Mouse (Mus musculus): ENCODE measurements around the gene Ehd4. TPM values are rescaled to one million over a fixed set of nuclear protein-coding genes. Genes with fewer than 3 reads are reported as not detected.

Ehd4 gene
- polyA plus RNA-seq, 1 experiment from 2014 or later: 50.4 TPM

DNA sequence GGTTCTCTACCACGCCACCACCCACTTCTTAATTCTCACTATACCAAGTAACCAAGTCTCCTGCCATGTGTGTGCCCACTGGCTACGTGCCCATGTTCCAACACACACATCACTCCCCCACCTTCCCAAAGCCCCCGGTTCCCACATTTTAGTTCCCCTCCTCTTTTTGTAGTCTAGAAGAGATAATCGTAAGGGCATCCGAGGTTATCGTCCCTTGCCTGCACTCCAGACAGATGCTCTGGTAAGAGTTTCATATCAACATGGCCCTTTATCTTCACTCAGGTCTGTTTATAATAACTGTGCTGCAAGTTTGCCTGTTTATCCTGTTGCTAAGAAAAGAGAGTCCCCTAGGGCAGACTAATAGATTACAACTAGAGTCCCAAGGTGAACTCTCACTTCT lies 37.1 kb downstream of the Ehd4 start:
- WGBS: 88% methylated on average over 6 of the region's 6 CpGs
- no peak overlapping the region for H3K9ac ChIP-seq (replicated peaks; ENCODE audit: low read length)

DNA sequence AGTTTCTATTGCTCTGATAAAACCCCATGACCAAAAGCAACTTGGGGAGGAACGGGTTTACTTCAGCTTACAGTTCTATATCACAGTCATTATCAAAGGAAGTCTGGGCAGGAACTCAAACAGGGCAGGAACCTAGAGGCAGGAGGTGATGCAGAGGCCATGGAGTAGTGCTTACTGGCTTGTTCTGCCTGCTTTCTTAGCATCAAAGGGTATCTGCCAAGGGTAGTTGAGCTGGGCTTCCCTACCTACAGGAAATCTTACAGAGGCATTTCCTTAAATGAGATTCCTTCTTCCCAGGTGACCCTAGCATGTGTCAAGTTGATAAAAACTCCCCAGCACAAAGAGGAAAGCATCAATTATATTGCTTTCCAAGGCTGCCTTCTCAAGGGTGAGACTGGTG lies 38.0 kb downstream of the Ehd4 start:
- Histone ChIP-seq H3K27me3 (ENCODE audit: insufficient read depth, low read length) (no peaks in the 10 kb centered on the region), H3K27ac (ENCODE audit: low read length) (peak overlapping the region; percentile 43; the same call in 1 of the 2 replicates), H3K9ac (replicated peaks; ENCODE audit: low read length) (no peak overlapping the region), H3K4me2 (replicated peaks; ENCODE audit: low read depth, low read length) (no peak overlapping the region), H3K4me3 (ENCODE audit: low read length) (no peak overlapping the region), H3K9me3 (ENCODE audit: low read length) (no peaks in the 10 kb centered on the region), H3K36me3 (ENCODE audit: insufficient read depth, low read length) (no peaks in the 10 kb centered on the region), H3K4me1 (ENCODE audit: insufficient read depth, low read length) (peaks cover 6% of the 10 kb centered on the region; the same call in 1 of the 2 replicates)
- 53% methylated on average over 1 of the region's 1 CpGs for WGBS
- ATAC-seq (ENCODE audit: low FRiP score, low TSS enrichment): no peak

More for the DNA sequence above, 37.1 kb downstream of the Ehd4 start:
- no peak overlapping the region for H3K4me3 ChIP-seq (ENCODE audit: low read length)
- H3K27me3 ChIP-seq (ENCODE audit: insufficient read depth, low read length): no peaks in the 10 kb centered on the region
- no peak overlapping the region for H3K4me2 ChIP-seq (replicated peaks; ENCODE audit: low read depth, low read length)
- no peaks in the 10 kb centered on the region for H3K9me3 ChIP-seq (ENCODE audit: low read length)
- no peaks in the 10 kb centered on the region for H3K36me3 ChIP-seq (ENCODE audit: insufficient read depth, low read length)
- no peak overlapping the region for H3K27ac ChIP-seq (ENCODE audit: low read length)
- H3K4me1 ChIP-seq (ENCODE audit: insufficient read depth, low read length): no peaks in the 10 kb centered on the region
- no peak for ATAC-seq (ENCODE audit: low FRiP score, low TSS enrichment)

DNA sequence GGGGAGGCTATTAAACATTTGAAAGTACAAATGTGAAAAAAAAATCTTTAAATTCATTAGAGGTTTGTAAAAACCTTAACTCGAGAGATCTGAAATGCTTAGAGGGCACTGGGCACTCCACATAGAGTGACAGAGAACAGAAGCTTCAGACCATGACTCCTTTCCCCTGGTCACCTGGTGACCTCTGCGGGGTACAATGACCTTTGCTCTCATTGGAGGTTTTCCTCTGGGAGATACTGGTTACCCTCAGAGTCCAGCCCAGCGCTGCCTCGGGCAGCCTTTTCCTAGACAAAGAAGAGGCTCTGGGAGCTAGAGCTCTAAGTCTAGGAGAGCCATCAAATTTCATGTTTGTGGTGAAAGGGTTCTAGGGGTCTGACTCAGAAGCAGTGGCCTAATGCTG lies 39.4 kb downstream of the Ehd4 start:
- no peaks in the 10 kb centered on the region for H3K9me3 ChIP-seq (ENCODE audit: low read length)
- H3K4me1 ChIP-seq (ENCODE audit: insufficient read depth, low read length): peaks cover 9% of the 10 kb centered on the region; the same call in 1 of the 2 replicates
- 78% methylated on average over 4 of the region's 4 CpGs for WGBS
- H3K27me3 ChIP-seq (ENCODE audit: insufficient read depth, low read length): no peaks in the 10 kb centered on the region
- no peak overlapping the region for H3K27ac ChIP-seq (ENCODE audit: low read length)
- no peak overlapping the region for H3K4me2 ChIP-seq (replicated peaks; ENCODE audit: low read depth, low read length)
- no peak overlapping the region for H3K4me3 ChIP-seq (ENCODE audit: low read length)
- no peak overlapping the region for H3K9ac ChIP-seq (replicated peaks; ENCODE audit: low read length)
- ATAC-seq (ENCODE audit: low FRiP score, low TSS enrichment): no peak
- no peaks in the 10 kb centered on the region for H3K36me3 ChIP-seq (ENCODE audit: insufficient read depth, low read length)

DNA sequence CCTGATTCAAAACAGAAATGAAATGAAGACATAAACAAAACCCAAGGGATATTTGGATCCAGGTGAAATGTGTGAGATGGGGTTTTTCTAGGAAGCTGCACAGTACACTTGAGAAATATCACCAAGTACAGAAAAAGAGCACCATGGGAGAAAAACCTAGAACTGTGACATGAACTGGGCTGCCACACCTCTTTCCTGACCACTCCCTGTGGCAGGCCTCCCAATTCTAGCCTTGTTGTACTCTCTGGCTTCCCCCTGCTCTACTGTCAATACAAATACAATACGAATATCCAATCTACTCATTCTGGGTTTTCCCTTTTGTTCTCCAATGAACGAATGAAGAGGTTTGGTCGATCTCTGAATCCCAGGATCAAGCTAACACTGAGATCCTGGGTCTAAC lies 40.4 kb downstream of the Ehd4 start:
- no peak overlapping the region for H3K4me3 ChIP-seq (ENCODE audit: low read length)
- no peaks in the 10 kb centered on the region for H3K36me3 ChIP-seq (ENCODE audit: insufficient read depth, low read length)
- no peaks in the 10 kb centered on the region for H3K9me3 ChIP-seq (ENCODE audit: low read length)
- peaks cover 9% of the 10 kb centered on the region; the same call in 1 of the 2 replicates for H3K4me1 ChIP-seq (ENCODE audit: insufficient read depth, low read length)
- WGBS: 95% methylated on average over 3 of the region's 3 CpGs
- no peak overlapping the region for H3K27ac ChIP-seq (ENCODE audit: low read length)
- H3K4me2 ChIP-seq (replicated peaks; ENCODE audit: low read depth, low read length): no peak overlapping the region
- no peak for ATAC-seq (ENCODE audit: low FRiP score, low TSS enrichment)
- H3K9ac ChIP-seq (replicated peaks; ENCODE audit: low read length): no peak overlapping the region
- no peaks in the 10 kb centered on the region for H3K27me3 ChIP-seq (ENCODE audit: insufficient read depth, low read length)

DNA sequence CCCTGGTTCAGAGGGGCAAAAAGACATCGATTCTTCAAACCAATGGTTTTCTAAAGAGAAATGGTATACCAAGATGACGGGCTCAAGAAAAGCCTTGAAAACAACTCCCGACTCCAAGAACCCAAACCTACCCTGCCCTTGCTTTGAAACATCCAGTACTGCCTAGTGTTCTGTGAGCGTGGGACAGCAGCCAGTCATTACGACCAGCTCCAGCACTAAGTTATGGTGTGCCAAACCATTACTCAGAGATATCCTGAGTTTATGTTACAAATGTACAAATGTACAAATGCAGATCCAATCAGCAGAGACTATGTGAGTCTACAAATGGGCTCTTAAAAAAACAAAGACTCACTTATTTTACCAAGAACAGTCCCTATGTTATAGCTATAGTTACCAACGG lies 40.9 kb downstream of the Ehd4 start:
- Histone ChIP-seq H3K9me3 (ENCODE audit: low read length) (no peaks in the 10 kb centered on the region), H3K27ac (ENCODE audit: low read length) (no peak overlapping the region), H3K27me3 (ENCODE audit: insufficient read depth, low read length) (no peaks in the 10 kb centered on the region), H3K36me3 (ENCODE audit: insufficient read depth, low read length) (no peaks in the 10 kb centered on the region), H3K4me2 (replicated peaks; ENCODE audit: low read depth, low read length) (no peak overlapping the region), H3K9ac (replicated peaks; ENCODE audit: low read length) (no peak overlapping the region), H3K4me3 (ENCODE audit: low read length) (no peak overlapping the region), H3K4me1 (ENCODE audit: insufficient read depth, low read length) (peaks cover 9% of the 10 kb centered on the region; the same call in 1 of the 2 replicates)
- WGBS: 74% methylated on average over 6 of the region's 6 CpGs
- no peak for ATAC-seq (ENCODE audit: low FRiP score, low TSS enrichment)

DNA sequence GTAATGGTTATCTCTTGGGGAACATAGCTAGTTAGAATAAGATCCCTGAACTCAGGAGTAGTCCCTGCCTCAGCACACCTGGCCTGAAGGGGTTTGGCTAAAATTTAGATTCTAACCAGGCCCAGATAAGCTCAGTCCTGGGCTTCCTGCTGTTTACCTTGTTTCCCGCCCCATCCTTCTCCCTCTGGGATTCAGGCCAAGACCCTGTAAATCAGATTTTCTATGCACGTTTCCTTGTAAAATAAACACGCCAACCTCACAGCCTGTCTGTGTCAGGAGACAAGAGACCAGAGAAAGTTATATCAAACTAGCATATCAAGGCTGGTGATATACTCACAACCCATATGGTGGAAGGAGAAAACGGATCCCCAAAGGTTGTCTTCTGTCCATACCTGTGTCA lies 42.8 kb downstream of the Ehd4 start:
- 0 out of 2 replicates have a peak overlapping the region, but pooled peaks have one; percentile 32 for H3K27ac ChIP-seq (ENCODE audit: low read length)
- no peak overlapping the region for H3K4me3 ChIP-seq (ENCODE audit: low read length)
- H3K27me3 ChIP-seq (ENCODE audit: insufficient read depth, low read length): no peaks in the 10 kb centered on the region
- H3K36me3 ChIP-seq (ENCODE audit: insufficient read depth, low read length): no peaks in the 10 kb centered on the region
- H3K9me3 ChIP-seq (ENCODE audit: low read length): no peaks in the 10 kb centered on the region
- no peak for ATAC-seq (ENCODE audit: low FRiP score, low TSS enrichment)
- no peak overlapping the region for H3K4me2 ChIP-seq (replicated peaks; ENCODE audit: low read depth, low read length)
- H3K4me1 ChIP-seq (ENCODE audit: insufficient read depth, low read length): peaks cover 9% of the 10 kb centered on the region; the same call in 1 of the 2 replicates
- 38% methylated on average over 4 of the region's 4 CpGs for WGBS
- H3K9ac ChIP-seq (replicated peaks; ENCODE audit: low read length): no peak overlapping the region

DNA sequence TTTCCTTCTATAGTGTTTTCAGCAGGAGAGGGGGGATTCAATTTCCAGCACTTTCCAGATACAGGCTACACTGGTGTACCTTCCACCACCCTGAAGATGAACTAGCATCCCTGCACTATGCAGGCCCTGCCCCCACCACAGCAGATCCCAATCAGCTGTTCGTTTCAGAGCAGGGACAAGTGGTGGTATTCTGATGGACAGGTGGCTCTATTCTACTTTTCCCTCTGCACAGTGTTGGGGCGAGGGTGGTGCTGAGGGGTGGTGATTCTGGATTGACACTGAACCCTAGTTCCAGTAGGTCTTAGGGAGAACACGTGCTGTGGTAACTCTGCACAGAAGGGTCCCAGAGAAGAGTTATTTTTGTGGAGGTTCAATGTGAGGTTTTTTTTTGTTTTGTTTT lies 43.2 kb downstream of the Ehd4 start:
- 63% methylated on average over 3 of the region's 3 CpGs for WGBS
- H3K9me3 ChIP-seq (ENCODE audit: low read length): no peaks in the 10 kb centered on the region
- no peak overlapping the region for H3K4me3 ChIP-seq (ENCODE audit: low read length)
- no peaks in the 10 kb centered on the region for H3K27me3 ChIP-seq (ENCODE audit: insufficient read depth, low read length)
- no peak overlapping the region for H3K9ac ChIP-seq (replicated peaks; ENCODE audit: low read length)
- no peaks in the 10 kb centered on the region for H3K36me3 ChIP-seq (ENCODE audit: insufficient read depth, low read length)
- H3K4me2 ChIP-seq (replicated peaks; ENCODE audit: low read depth, low read length): no peak overlapping the region
- peaks cover 9% of the 10 kb centered on the region; the same call in 1 of the 2 replicates for H3K4me1 ChIP-seq (ENCODE audit: insufficient read depth, low read length)
- ATAC-seq (ENCODE audit: low FRiP score, low TSS enrichment): no peak
- H3K27ac ChIP-seq (ENCODE audit: low read length): 0 out of 2 replicates have a peak overlapping the region, but pooled peaks have one; percentile 32

DNA sequence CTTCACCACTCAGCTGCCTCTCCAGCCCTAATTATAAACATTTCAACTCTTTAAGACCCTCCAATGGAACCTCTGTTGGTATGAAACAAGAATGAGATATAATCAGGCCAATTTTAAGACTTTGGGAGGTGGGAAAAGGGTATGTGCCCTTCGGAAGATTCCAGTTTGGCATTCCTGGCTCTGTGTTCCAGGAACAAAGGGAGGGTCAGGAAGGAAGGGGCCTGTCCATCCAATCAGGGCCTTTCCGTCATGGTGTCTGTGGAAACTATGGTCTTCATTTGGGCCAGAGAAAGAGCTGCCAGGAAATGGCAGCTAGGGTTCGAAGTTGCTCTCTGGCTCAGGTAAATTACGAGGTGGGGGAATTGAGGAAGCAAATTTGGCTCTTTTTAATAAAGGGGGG lies 46.3 kb downstream of the Ehd4 start:
- ATAC-seq (ENCODE audit: low FRiP score, low TSS enrichment): no peak
- 73% methylated on average over 4 of the region's 4 CpGs for WGBS
- no peaks in the 10 kb centered on the region for H3K27me3 ChIP-seq (ENCODE audit: insufficient read depth, low read length)

DNA sequence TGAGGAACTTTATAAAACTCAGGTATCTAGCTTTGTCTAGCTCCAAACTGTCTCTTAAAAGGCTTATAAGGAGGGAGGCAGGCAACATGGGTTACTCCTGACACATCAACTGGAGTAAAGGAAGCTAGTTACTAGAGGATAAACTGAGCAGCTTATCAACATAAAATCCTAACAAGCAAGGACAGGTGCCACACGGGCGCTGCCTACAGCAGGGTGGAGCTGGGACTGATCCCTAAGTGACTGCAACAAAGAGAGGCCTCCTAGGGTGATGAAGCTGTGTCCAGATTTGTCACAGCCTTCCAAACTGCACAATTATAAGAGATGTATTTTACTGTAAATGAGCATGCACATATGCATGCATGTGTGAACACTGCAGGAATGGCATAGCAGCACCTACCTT lies 47.0 kb downstream of the Ehd4 start:
- Histone ChIP-seq H3K36me3 (ENCODE audit: insufficient read depth, low read length) (no peaks in the 10 kb centered on the region), H3K27ac (ENCODE audit: low read length) (no peak overlapping the region), H3K9me3 (ENCODE audit: low read length) (no peaks in the 10 kb centered on the region), H3K4me1 (ENCODE audit: insufficient read depth, low read length) (peaks cover 18% of the 10 kb centered on the region), H3K4me2 (replicated peaks; ENCODE audit: low read depth, low read length) (no peak overlapping the region), H3K9ac (replicated peaks; ENCODE audit: low read length) (no peak overlapping the region), H3K4me3 (ENCODE audit: low read length) (no peak overlapping the region), H3K27me3 (ENCODE audit: insufficient read depth, low read length) (no peaks in the 10 kb centered on the region)
- 88% methylated on average over 2 of the region's 2 CpGs for WGBS
- no peak for ATAC-seq (ENCODE audit: low FRiP score, low TSS enrichment)

More for the DNA sequence above, 46.3 kb downstream of the Ehd4 start:
- Histone ChIP-seq H3K4me3 (ENCODE audit: low read length) (no peak overlapping the region), H3K4me1 (ENCODE audit: insufficient read depth, low read length) (peaks cover 13% of the 10 kb centered on the region), H3K9ac (replicated peaks; ENCODE audit: low read length) (no peak overlapping the region), H3K27ac (ENCODE audit: low read length) (no peak overlapping the region), H3K4me2 (replicated peaks; ENCODE audit: low read depth, low read length) (no peak overlapping the region), H3K9me3 (ENCODE audit: low read length) (no peaks in the 10 kb centered on the region), H3K36me3 (ENCODE audit: insufficient read depth, low read length) (no peaks in the 10 kb centered on the region)

DNA sequence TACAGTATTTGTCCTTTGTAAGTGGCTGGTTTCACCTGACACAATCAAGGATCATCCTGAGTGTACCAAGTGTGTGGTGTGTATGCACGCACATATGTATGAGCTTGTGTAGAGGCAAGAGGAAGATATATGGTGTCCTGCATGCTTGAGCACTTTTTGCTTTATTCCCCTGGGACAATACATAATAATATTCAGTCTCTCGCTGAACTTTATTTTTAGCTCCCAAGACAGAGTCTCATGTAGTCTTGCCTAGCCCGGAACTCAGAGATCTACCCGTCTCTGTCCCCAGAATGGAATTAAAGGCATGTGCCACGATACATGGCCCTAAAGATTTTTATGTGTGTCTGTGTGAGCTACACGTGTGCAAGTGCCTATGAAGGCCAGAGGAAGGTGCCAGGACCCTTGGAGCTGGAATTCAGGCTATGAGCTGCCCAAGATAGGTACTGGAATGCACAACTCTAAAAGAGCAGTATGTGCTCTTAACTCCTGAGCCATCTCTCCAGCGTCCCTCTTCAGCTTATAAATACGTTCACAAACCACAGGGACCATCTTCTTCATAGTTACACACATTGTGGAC lies 47.9 kb downstream of the Ehd4 start:
- no peaks in the 10 kb centered on the region for H3K9me3 ChIP-seq (ENCODE audit: low read length)
- no peak overlapping the region for H3K4me3 ChIP-seq (ENCODE audit: low read length)
- peaks cover 20% of the 10 kb centered on the region for H3K4me1 ChIP-seq (ENCODE audit: insufficient read depth, low read length)
- H3K27ac ChIP-seq (ENCODE audit: low read length): no peak overlapping the region
- WGBS: 82% methylated on average over 8 of the region's 8 CpGs
- no peak overlapping the region for H3K9ac ChIP-seq (replicated peaks; ENCODE audit: low read length)
- no peak for ATAC-seq (ENCODE audit: low FRiP score, low TSS enrichment)
- no peak overlapping the region for H3K4me2 ChIP-seq (replicated peaks; ENCODE audit: low read depth, low read length)
- no peaks in the 10 kb centered on the region for H3K27me3 ChIP-seq (ENCODE audit: insufficient read depth, low read length)
- H3K36me3 ChIP-seq (ENCODE audit: insufficient read depth, low read length): no peaks in the 10 kb centered on the region
